Mouse (Mus musculus): ENCODE data around the gene Gsg1l. TPM values are rescaled to one million over a fixed set of nuclear protein-coding genes. Genes with fewer than 3 reads are reported as not detected.

Gsg1l gene
- total RNA-seq, 2 experiments from 2014 or later, result 0.21 to 0.68 TPM

DNA sequence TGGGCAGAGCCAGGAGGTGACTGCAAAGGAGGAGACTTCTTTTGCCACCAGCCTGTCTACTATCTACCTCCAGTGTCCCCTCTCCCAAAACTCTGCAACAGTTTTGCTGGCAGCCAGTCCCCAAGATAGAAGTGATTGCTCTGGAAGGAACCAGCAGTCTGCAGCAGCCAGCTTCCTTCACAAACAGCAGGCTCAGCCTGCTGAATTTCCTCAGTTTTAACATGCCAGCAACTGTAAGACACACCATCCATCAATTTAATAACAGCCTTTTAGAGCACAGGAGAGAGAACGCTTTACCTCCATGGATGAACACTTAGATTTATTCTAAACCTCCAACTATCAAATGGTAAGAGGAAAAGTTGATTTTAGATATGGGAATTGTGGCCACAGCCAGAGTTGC lies 218.2 kb downstream of the Gsg1l start:
- no peak for DNase-seq

DNA sequence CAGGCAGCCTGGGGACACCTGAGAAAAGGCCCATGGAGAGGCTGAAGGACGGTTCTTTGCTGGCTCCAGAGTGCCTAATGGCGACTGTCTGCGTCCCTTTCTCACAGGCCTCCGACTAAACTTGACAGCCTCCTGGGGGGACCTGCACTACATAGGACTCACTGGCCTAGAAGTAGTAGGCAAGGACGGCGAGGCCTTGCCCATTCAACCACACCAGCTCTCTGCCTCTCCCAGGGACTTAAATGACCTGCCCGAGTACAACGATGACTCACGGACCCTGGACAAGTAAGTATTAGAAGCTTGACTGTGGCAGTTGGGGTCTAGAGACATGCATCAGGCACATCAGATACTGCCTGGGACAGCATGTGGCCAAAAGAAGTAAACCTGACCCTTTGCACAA lies 221.8 kb downstream of the Gsg1l start:
- no peak for DNase-seq

DNA sequence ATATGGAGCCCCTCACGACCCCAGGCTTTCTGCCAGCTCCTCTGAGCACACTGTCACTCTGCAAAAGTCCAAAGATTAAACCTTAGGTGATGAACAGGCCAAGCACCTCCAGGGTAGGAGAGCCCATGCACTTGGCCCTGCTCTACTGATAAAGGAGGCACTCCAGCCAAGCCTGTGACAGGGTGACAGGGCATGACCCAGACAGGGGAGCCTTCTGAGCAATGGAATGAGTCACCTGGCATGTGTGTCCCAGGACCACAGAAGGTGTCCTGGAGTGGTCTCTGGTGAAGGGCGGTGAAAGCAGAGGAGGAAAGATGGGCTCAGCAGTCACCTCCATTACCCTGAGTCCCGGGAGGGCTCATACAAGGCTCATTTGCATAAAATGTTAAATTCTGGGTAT lies 222.6 kb downstream of the Gsg1l start:
- DNase-seq, result no peak

DNA sequence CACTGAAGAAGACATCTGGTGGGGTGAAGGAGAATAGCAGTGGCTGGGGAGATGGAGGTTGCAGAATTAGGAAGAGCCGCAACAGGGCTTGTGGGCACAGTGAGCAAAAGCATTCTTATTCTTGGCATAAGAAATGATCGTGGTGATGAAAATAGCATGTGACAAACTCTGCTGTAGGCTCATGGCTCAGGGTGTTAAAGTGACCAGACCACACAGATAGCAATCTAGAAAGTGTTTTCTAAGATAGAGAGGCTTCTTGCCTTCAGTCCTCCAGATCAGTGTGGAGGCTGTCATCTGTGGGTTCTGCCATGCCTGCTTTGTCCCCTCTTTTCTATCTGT lies 234.7 kb downstream of the Gsg1l start:
- DNase-seq, result no peak

DNA sequence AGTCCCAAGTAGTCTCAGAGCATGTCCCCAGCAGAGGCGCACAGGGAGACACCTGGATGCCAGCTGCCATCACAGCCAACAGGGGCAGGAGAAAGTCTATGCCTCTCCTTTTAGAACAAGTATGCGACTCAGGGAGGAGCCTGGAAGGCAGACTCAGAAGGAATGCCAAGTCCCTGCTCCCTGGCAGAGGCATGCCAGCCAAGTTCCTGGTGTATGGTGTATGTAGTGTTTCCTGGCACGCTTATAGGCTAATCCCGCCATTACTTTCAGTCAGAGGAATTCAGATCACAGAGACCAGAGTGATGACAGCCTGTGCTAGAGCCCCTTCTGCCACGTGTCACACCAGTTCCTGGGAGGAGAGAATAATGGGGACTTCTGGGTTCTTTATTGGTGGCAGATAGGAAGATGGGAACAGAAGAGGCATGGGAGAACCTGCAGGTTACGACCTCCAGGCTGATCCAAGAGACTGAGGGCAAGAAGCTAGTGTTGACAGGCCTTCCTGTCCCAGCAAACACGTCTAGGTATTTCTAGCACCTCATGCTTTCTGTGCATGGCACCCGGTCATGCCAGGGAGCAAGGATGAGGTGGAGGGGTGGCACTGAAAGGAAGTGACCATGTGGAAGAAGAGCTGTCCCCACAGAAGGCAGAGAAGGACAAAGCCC lies 235.2 kb downstream of the Gsg1l start:
- DNase-seq, result no peak

DNA sequence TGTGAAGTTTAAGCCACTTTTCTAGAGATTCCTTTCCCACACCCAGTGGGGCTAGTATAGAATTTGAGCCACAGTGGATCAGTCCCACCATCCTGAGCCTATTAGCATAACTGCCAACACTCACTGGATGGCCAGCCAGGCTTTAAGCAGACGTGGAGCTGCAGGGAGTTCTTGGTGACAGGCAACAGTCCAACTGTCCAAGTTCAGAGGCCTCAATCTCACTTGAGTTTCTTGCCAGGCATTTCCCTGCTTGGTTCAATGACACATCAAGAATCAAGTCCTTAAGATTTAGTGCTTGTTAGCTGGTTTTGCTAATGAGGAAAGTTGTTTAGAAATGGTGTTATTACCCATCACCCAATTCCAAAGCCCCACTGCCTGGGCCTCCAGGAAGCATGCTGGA lies 236.6 kb downstream of the Gsg1l start:
- DNase-seq, result no peak

DNA sequence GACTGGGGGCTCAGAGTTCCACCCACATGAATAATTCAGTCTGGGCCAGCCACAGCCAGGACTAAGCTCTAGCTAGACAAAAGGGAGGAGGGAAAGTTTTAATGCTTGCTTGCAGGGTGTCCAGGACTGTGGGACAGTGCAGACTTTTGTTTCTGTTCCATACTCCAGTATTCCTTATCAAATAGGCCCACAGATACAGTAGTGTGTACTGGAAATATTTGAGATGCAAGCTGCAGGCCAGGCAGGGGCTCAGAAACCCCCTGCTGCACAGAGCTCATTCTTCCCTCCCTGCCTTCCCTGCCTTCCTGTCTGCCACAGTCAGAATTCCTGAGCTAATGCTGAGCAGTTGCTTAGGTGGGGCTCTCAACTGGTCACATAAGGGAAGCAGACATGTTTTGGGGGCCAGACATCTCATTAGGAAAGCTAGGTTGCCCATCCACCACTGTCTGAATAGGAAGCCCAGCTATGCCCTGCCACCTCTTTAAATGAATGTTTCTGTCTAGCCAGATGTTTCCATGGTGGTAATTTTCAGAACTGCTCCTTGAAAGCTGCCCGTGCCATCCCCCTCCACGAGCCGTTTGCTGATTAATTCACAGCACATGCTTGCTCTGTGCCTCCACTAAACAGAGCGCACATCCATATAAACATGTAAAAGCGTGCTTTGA lies 244.0 kb downstream of the Gsg1l start:
- no peak for DNase-seq

DNA sequence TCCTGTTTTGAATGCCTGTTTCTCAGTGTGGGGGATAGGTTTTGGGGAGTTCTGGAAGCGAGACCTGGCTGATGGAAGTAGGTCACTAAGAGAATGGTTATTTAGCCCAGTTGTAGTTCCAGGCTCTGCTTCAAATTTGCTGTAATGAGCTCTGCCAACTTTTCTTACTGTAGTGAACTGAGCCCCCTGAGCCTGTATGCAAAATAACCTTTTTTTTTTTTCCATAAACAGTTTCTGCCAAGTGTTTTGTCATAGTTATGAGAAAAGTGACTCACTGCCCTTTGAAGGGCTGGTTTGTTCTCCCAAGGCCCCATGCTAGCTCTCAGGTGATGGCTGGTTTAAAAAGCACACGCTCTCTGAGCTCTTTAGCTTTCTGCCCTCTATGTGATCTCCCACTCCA lies 248.7 kb downstream of the Gsg1l start:
- no peak for DNase-seq

DNA sequence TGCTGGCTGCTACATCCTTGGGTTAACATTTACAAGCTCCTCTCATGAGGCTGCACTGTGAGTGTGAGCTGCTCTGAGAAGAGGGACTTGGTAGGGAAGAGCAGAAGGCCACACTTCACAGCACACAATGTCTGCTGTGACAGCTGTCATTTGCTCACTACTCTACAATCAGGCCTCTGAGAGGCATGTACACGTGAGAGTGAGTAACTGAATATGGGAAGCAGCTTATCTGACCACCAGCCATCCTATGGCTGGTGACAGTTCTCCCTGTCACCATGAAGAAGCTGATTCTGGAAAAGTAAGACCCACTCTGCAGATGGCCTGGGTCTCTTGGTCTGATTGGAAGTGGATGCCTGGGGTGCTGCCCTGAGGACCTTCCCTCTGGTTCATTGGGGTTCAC lies 249.4 kb downstream of the Gsg1l start:
- no peak for DNase-seq

DNA sequence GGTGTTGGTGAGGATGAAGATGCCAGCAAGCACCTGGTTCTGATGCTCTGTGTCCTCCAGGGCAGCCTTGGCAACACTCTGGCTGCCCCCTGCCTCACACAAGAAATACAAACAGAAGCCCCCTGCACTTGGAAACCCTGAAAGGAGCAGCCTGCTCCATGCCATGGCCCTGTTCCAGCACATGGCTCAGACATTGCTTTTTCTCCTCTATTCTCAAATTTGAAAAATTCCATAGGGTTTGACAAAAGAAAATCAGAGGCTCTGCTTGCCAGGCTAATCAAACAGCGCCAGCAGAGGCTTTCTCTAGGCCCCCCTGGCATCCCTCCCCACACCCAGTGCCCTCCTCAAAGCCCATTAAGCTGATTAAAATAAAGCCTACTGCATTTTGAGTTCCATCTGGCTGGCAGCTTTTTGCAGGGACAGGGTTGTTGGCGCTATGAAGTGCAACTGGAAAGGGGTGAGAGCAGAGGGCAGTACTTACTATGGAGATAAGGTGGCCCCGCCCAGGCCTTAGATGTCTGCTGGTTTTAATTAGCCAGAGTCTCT lies 253.0 kb downstream of the Gsg1l start:
- DNase-seq, result no peak

DNA sequence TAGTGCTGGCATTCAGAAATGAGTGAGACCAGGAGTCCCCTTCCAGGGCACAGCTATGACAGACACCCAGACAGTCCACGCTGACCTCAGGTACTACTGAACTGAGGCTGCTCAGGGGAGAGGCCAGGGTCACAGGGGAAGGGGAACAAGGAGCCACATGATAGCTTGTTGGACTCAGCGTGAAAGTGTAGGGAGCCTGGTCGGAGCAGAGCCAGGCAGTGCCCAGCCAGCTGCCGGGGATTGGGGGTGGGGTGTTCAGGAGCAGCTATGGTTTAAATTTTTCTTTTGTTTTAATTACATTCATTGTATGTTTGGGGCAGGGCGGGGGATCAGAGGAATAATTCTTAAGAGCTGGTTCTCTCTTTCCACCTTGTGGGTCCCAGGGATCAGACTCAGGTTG lies 253.7 kb downstream of the Gsg1l start:
- no peak for DNase-seq

Other genes with a start within 250 kb of the Gsg1l start
- gene Xpo6, start 118.1 kb upstream of the Gsg1l start, total RNA-seq (2021), result 10 to 100 TPM; 24.5 to 39.1 TPM
- gene Sbk1, start 190.2 kb upstream of the Gsg1l start, total RNA-seq (2021), result 10 to 100 TPM; 35.2 to 38.0 TPM

Measured in gastrocnemius, postnatal 10 days (tissue).